Mouse (Mus musculus) intestine, embryonic 14.5 days (tissue): Measurements from ENCODE around the gene Itgam. TPM values are rescaled to one million over a fixed set of nuclear protein-coding genes. Genes with fewer than 3 reads are reported as not detected.

Source experiments
- ATAC-seq: fragments of 200-750 bp; cut with Nextera tagmentation; replicated peaks from 2 replicates; pipeline ENCODE4 v1.8.0; 2017; ENCODE audit warnings: low read depth, moderate number of reproducible peaks, moderate TSS enrichment, moderate library complexity; ENCODE audit not compliant: low FRiP score, low TSS enrichment
- DNase-seq: peaks from one replicate; pipeline ENCODE4 v3.0.0-alpha.2; 2018; ENCODE audit warnings: low spot score
- H3K27ac ChIP-seq: fragments of 300-500 bp; sonication (generic); 2 replicates; pipeline ENCODE4 v1.5.1; 2014; ENCODE audit warnings: low read depth, mild to moderate bottlenecking, control low read depth
- H3K27me3 ChIP-seq: fragments of 300-500 bp; sonication (generic); replicated peaks from 2 replicates; pipeline ENCODE4 v1.6.1; 2014; ENCODE audit warnings: low read length, control low read depth; ENCODE audit not compliant: control insufficient read depth, insufficient read depth
- H3K36me3 ChIP-seq: fragments of 300-500 bp; sonication (generic); 2 replicates; pipeline ENCODE4 v1.6.1; 2014; ENCODE audit warnings: low read length, control low read depth; ENCODE audit not compliant: control insufficient read depth, insufficient read depth
- H3K4me1 ChIP-seq: fragments of 300-500 bp; sonication (generic); replicated peaks from 2 replicates; pipeline ENCODE4 v1.6.1; 2014; ENCODE audit warnings: low read length, control low read depth, mixed read lengths; ENCODE audit not compliant: control insufficient read depth, insufficient read depth
- H3K4me2 ChIP-seq: fragments of 300-500 bp; sonication (generic); 2 replicates; pipeline ENCODE4 v1.6.1; 2014; ENCODE audit warnings: low read length
- H3K4me3 ChIP-seq: fragments of 300-500 bp; sonication (generic); 2 replicates; pipeline ENCODE4 v1.5.1; 2014; ENCODE audit warnings: low read depth, low read length, control low read depth, mixed read lengths
- H3K9ac ChIP-seq: fragments of 300-500 bp; sonication (generic); 2 replicates; pipeline ENCODE4 v1.6.1; 2014; ENCODE audit warnings: mild to moderate bottlenecking, low read length
- H3K9me3 ChIP-seq: fragments of 300-500 bp; sonication (generic); 2 replicates; pipeline ENCODE4 v1.6.1; 2016; ENCODE audit warnings: low read length, control low read depth; ENCODE audit not compliant: control insufficient read depth
- WGBS: fragments of 180-500 bp; shearing (Covaris S2); extraction: QIAGEN DNeasy Blood & Tissue Kit; methylation state at CpG from one replicate; pipeline ENCODE4 v1.1.7; 2014; 5-methylcytosine and 5-hydroxymethylcytosine counted together
- polyA plus RNA-seq: library from polyadenylated mRNA; unstranded; fragments of >200 nt; fragmentation: Nextera tagmentation; extraction: Ambion mirVana; gene quantifications from 2 replicates; pipeline ENCODE4 v1.2.1, GENCODE M21; 2014

Itgam gene
- polyA plus RNA-seq, 1 experiment from 2014 or later: 1.7 TPM

DNA sequence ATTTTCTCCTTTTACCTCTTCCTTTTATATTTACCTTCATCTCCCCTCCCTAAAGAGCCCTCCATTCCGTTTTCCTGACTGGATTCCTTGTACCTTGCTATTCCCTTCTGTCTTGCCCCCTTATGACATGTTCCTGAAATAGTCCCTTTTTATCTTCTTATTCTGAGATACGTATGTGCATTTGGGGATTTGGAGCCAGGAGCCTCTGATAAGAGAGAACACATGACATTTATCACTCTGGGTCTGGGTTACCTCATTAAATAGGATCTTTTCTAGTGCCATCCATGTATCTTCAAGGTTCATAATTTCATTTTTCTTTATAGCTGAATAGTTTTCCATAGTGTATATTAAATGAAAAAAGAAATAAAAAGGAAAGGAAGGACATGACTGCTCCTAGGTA, 16.8 kb upstream of the Itgam start:
- no peak overlapping the region for H3K9ac ChIP-seq
- H3K4me1 ChIP-seq: no peaks in the 10 kb centered on the region
- ATAC-seq (no peak), DNase-seq (no peak)
- no peaks in the 10 kb centered on the region for H3K27me3 ChIP-seq
- H3K27ac ChIP-seq: no peak overlapping the region
- 62% methylated on average over 2 of the region's 2 CpGs for WGBS
- no peaks in the 10 kb centered on the region for H3K36me3 ChIP-seq
- no peak overlapping the region for H3K4me3 ChIP-seq
- no peaks in the 10 kb centered on the region for H3K9me3 ChIP-seq
- no peak overlapping the region for H3K4me2 ChIP-seq

DNA sequence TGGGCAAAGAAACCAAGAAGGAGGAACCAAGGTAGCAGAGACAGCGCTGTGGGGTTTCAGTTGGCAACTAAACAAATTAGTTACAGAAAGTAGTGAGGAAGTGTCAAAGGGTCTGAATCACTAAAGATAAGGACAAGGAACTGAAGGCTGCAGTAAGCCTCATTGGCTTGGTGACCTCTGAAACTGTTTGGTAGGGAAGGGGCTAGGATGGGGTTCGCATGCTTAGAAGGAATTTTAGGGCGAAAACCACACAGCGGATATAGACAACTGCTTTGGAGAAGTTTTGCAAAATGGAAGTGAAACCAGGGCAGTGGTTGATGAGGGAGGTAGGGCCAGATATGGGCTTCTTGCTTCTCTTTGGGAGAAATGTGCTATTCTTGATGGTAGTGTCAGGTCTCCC, 13.6 kb upstream of the Itgam start:
- no peak for ATAC-seq
- H3K4me3 ChIP-seq: no peak overlapping the region
- no peak overlapping the region for H3K27ac ChIP-seq
- no peaks in the 10 kb centered on the region for H3K9me3 ChIP-seq
- H3K27me3 ChIP-seq: no peaks in the 10 kb centered on the region
- H3K9ac ChIP-seq: no peak overlapping the region
- WGBS: 91% methylated on average over 4 of the region's 4 CpGs
- H3K4me2 ChIP-seq: no peak overlapping the region
- H3K4me1 ChIP-seq: no peaks in the 10 kb centered on the region
- no peaks in the 10 kb centered on the region for H3K36me3 ChIP-seq
- no peak for DNase-seq

DNA sequence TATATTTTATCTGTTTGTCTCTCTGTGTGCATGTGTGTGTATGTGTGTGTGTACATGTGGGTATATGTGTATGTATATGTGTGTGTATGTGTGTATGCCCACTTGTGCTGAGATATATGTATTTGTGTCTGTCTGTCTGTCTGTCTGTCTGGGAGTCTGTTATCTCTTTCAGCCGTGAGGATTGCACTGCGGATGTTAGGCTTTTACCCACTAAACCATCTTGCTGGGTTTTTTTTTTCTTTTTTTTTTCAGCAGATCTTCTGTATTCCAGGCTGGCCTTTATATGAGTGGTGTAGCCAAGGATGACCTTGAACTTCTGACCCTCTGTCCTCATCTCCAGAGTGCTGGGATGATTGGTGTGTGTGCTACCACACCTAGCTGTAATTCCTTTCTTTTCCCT, 13.2 kb upstream of the Itgam start:
- H3K4me3 ChIP-seq: no peak overlapping the region
- WGBS: 79% methylated on average over 2 of the region's 2 CpGs
- H3K4me1 ChIP-seq: no peaks in the 10 kb centered on the region

DNA sequence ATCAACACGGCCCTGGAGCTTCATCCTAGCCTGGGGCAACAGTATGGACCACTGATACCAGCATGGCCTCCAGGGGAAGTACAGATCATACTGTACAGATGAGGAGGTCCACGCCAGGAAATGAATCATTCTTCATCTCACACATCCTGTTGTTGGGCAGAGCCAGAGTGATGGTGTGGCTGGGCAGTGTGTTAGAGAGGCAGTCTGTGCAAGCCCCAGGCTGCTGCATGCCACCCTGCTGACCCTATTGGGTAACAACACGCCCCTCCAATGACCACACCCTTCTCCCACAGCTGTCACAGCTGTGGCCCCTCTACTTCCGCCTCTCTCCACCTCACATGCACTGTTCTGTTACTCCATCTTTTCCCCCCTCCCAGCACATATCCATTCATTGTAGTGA, 11.7 kb upstream of the Itgam start:
- no peak; the same call in 1 of the 2 replicates for ATAC-seq
- no peaks in the 10 kb centered on the region for H3K4me1 ChIP-seq
- H3K9me3 ChIP-seq: no peaks in the 10 kb centered on the region
- no peak overlapping the region for H3K9ac ChIP-seq
- no peak overlapping the region for H3K4me2 ChIP-seq
- H3K36me3 ChIP-seq: no peaks in the 10 kb centered on the region
- H3K27ac ChIP-seq: no peak overlapping the region
- no peaks in the 10 kb centered on the region for H3K27me3 ChIP-seq
- DNase-seq: no peak
- 68% methylated on average over 4 of the region's 4 CpGs for WGBS
- no peak overlapping the region for H3K4me3 ChIP-seq

More for the DNA sequence above, 13.2 kb upstream of the Itgam start:
- ATAC-seq (no peak), DNase-seq (no peak)
- Histone ChIP-seq H3K27me3 (no peaks in the 10 kb centered on the region), H3K27ac (no peak overlapping the region), H3K4me2 (no peak overlapping the region), H3K36me3 (no peaks in the 10 kb centered on the region), H3K9ac (no peak overlapping the region), H3K9me3 (no peaks in the 10 kb centered on the region)

DNA sequence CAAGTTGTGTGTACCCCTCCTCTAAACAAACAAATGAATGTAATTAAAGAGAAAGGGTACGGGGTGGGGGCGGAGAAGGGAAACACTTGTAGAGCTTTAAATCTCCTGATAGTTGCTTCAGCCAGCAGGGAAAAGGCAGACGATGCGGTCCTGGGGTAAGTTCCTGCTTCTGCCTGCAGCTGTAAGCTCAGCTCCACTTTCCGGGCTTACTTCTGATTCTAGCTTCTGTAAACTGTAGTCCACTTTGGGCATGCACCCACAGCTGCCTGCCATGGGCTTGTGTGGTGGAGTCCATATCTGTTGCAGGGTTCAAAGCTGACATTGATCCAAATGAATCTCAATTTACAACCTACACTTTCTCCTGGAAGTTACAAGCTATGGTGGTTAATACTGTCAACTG, 9.4 kb upstream of the Itgam start:
- no peak overlapping the region for H3K9ac ChIP-seq
- H3K4me3 ChIP-seq: no peak overlapping the region
- DNase-seq (no peak), ATAC-seq (no peak)
- H3K4me2 ChIP-seq: no peak overlapping the region
- H3K9me3 ChIP-seq: no peaks in the 10 kb centered on the region
- H3K27ac ChIP-seq: no peak overlapping the region
- H3K4me1 ChIP-seq: no peaks in the 10 kb centered on the region
- WGBS: 65% methylated on average over 5 of the region's 5 CpGs
- H3K36me3 ChIP-seq: no peaks in the 10 kb centered on the region
- no peaks in the 10 kb centered on the region for H3K27me3 ChIP-seq

DNA sequence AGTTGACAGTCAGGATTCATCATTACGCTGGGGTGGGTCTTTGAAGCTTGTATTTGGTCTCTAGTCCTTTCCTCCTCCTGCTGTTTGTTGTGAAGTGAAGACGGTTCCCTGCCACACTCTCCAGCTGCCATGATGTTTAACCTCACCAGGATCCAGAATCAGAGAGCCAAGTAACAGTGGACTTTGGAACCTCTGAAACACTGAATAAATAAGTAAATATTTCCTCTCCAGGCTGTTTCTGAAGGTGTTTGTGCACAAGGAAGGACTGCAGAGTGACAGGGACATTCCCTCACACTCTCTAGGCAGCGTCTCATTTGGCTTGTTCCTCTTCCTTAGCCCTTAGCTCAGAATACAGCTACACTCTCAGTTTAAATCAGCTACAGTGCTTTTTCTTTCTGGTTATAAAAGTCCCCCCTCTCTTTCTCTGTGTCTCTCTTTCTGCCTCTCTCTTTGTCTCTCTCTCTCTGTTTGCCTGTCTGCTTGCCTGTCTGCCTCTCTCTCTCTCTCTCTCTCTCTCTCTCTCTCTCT, 5.5 kb upstream of the Itgam start:
- H3K4me2 ChIP-seq: no peak overlapping the region
- H3K27ac ChIP-seq: no peak overlapping the region
- WGBS: 52% methylated on average over 3 of the region's 3 CpGs
- no peaks in the 10 kb centered on the region for H3K36me3 ChIP-seq
- no peak for DNase-seq
- ATAC-seq: no peak
- H3K9ac ChIP-seq: no peak overlapping the region
- no peaks in the 10 kb centered on the region for H3K9me3 ChIP-seq
- H3K4me3 ChIP-seq: no peak overlapping the region
- no peaks in the 10 kb centered on the region for H3K27me3 ChIP-seq
- H3K4me1 ChIP-seq: no peaks in the 10 kb centered on the region

DNA sequence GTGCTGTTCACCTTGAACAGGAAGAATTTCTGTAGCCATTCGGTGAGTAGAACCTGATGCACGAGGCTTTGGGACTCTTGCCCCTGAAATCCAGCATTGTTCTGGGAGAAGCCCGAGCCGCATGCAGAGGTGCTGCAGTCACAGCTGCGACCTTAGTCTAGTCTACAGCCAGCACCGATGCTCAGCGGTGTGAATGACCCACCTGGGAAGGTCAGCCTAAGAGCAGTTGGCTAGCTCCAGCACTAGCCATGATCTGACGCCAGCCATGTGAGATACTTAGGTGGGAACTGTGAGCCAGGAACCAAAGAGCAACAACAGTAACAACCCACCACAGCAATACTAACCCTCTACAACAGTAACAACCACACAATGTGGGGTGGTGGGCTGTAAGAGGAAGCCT, 4.6 kb upstream of the Itgam start:
- H3K27me3 ChIP-seq: no peaks in the 10 kb centered on the region
- ATAC-seq: no peak
- no peaks in the 10 kb centered on the region for H3K9me3 ChIP-seq
- no peak overlapping the region for H3K4me3 ChIP-seq
- no peaks in the 10 kb centered on the region for H3K36me3 ChIP-seq
- no peaks in the 10 kb centered on the region for H3K4me1 ChIP-seq
- 69% methylated on average over 8 of the region's 8 CpGs for WGBS
- no peak overlapping the region for H3K9ac ChIP-seq
- H3K4me2 ChIP-seq: no peak overlapping the region
- no peak overlapping the region for H3K27ac ChIP-seq
- no peak for DNase-seq

DNA sequence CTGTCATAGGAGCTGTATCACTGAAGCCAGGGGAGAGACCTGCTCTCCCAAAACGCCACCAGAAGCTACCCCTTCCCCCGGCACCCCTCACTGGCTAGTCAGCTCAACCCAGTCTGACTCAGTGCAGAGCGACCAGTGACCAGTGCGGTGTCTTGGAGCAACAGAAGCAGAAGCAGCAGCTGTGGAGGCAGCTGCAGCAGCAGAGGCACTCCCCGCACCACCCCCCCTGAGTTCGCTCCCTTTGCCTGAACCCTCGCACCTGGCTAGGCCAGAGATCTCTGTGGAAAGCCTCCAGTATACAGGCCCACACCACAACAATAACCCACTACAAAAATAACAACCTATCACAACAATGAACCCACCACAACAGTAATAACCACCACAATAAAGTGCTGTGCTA, 3.9 kb upstream of the Itgam start:
- ATAC-seq (no peak), DNase-seq (no peak)
- Histone ChIP-seq H3K9me3 (no peaks in the 10 kb centered on the region), H3K27me3 (no peaks in the 10 kb centered on the region), H3K36me3 (no peaks in the 10 kb centered on the region), H3K4me2 (no peak overlapping the region), H3K4me1 (no peaks in the 10 kb centered on the region), H3K4me3 (no peak overlapping the region), H3K27ac (no peak overlapping the region), H3K9ac (no peak overlapping the region)
- 61% methylated on average over 7 of the region's 7 CpGs for WGBS

DNA sequence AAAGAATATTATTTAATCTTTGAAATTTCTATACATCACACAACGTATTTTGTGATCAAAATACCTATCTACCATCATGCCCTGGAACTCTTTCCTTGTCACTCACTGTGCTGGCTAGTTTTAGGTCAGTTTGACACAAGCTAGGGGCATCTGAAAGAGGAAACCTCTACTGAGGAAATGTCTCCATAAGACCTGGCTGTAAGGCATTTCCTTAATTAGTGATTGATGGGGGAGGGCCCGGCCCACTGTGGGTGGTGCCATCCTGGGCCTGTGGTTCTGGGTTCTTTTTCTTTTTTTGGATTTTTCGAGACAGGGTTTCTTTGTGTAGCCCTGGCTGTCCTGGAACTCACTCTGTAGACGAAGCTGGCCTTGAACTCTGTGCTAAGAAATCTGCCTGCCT, 3.3 kb upstream of the Itgam start:
- Histone ChIP-seq H3K27ac (no peak overlapping the region), H3K4me2 (no peak overlapping the region), H3K4me1 (no peaks in the 10 kb centered on the region), H3K36me3 (no peaks in the 10 kb centered on the region), H3K9ac (no peak overlapping the region), H3K9me3 (no peaks in the 10 kb centered on the region), H3K4me3 (no peak overlapping the region), H3K27me3 (no peaks in the 10 kb centered on the region)
- DNase-seq (no peak), ATAC-seq (no peak)
- WGBS: 77% methylated on average over 4 of the region's 4 CpGs
